Mouse (Mus musculus): ENCODE results near the gene Zmym4. TPM values are rescaled to one million over a fixed set of nuclear protein-coding genes. Genes with fewer than 3 reads are reported as not detected.
A peak's percentile ranks its signal among the peaks of the same experiment; 100 is the strongest.
"Not testable (repeated sequence)": the region's sequence is repeated elsewhere in the genome, so short reads cannot be mapped to it uniquely, and the experiment has no call there.

Zmym4 gene
- polyA plus RNA-seq, 1 experiment from 2014 or later, result 29.0 TPM

- H3K4me1 ChIP-seq; DNase-seq (ENCODE audit: low spot score); H3K9me3 ChIP-seq; H3K4me3 ChIP-seq; H3K27me3 ChIP-seq (replicated peaks; ENCODE audit: low read depth, poor library complexity, severe bottlenecking); H3K36me3 ChIP-seq (replicated peaks); H3K27ac ChIP-seq (replicated peaks): not testable (repeated sequence)
- 83% methylated on average over 13 of the region's 13 CpGs for WGBS
Measured at GRCm38 (mm10) chr4:126983736-126984525, 16.0 kb upstream of the Zmym4 start.

DNA sequence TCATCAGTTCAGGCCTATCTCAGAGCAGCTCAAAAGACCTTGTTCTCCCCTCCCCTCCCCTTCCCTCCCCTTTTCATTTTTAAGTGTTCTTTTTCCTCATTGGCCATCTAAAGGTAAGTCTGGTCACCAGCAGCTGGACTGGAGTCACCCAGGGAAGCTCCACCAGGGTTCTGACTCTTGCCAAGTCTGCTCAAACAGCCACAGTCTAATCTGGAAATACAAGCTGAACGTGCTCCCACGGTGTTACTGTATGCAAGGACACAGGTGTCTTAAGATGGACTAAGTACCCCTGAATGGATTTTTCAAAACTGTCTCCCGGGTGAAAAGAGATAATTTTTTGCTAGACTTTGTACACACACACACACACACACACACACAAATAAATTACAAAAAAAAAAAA, 15.4 kb upstream of the Zmym4 start:
- Histone ChIP-seq H3K4me3 (no peak overlapping the region), H3K4me1 (no peaks in the 10 kb centered on the region), H3K27ac (replicated peaks) (no peak overlapping the region), H3K9me3 (no peaks in the 10 kb centered on the region), H3K36me3 (replicated peaks) (no peaks in the 10 kb centered on the region), H3K27me3 (replicated peaks; ENCODE audit: low read depth, poor library complexity, severe bottlenecking) (no peaks in the 10 kb centered on the region)
- 76% methylated on average over 3 of the region's 3 CpGs for WGBS
- DNase-seq (ENCODE audit: low spot score), result no peak

- Histone ChIP-seq H3K36me3 (replicated peaks) (no peaks in the 10 kb centered on the region), H3K4me3 (no peak overlapping the region), H3K9me3 (no peaks in the 10 kb centered on the region), H3K27ac (replicated peaks) (no peak overlapping the region), H3K4me1 (no peaks in the 10 kb centered on the region), H3K27me3 (replicated peaks; ENCODE audit: low read depth, poor library complexity, severe bottlenecking) (no peaks in the 10 kb centered on the region)
- DNase-seq (ENCODE audit: low spot score), result no peak
- WGBS, result 93% methylated on average over 3 of the region's 3 CpGs
Measured at GRCm38 (mm10) chr4:126978706-126979105, 10.8 kb upstream of the Zmym4 start.

GRCm38 (mm10) chr4:126977467-126977866, 9.5 kb upstream of the Zmym4 start:
- no peaks in the 10 kb centered on the region for H3K4me1 ChIP-seq
- no peak overlapping the region for H3K4me3 ChIP-seq
- no peak overlapping the region for H3K27ac ChIP-seq (replicated peaks)
- no peaks in the 10 kb centered on the region for H3K27me3 ChIP-seq (replicated peaks; ENCODE audit: low read depth, poor library complexity, severe bottlenecking)
- H3K9me3 ChIP-seq, result no peaks in the 10 kb centered on the region
- no peaks in the 10 kb centered on the region for H3K36me3 ChIP-seq (replicated peaks)
- DNase-seq (ENCODE audit: low spot score), result no peak

DNA sequence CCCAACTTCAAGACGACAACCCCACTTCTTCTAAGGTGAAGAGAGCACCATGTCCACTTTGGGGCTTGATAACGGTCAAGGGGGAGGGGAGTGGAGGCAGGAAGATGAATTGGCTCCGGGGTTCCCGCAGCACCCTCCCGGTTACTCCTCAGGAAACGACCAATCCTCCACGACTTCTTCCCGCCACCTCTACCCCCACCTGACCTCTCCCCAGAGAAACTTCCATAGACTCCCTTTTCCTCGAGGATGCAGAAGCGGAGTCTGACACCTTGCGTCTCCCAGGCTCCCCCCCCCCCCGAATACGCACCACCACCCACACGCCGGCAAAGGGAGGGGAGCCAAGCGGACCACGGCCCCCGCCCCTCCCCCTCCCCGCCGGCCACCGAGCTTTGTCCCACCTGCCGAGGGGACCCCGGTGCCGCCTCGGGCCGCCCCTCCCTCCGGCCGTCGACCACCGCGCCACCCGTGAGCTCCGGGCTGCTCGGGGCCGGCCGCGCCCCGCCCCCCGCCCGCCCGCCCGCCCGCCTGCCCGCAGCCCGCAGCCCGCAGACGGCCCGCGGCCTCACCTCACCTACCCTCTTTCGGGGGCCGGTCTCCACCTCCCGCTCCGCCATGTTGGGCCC, 583 bp downstream of the Zmym4 start:
- peaks cover 11% of the 10 kb centered on the region for H3K4me1 ChIP-seq
- WGBS, result 2% methylated on average over 38 of the region's 53 CpGs
- peak overlapping the region; percentile 100 for H3K27ac ChIP-seq (replicated peaks)
- no peaks in the 10 kb centered on the region for H3K27me3 ChIP-seq (replicated peaks; ENCODE audit: low read depth, poor library complexity, severe bottlenecking)
- no peaks in the 10 kb centered on the region for H3K9me3 ChIP-seq
- peaks cover 12% of the 10 kb centered on the region for H3K36me3 ChIP-seq (replicated peaks)
- DNase-seq (ENCODE audit: low spot score), result peak; percentile 64
- H3K4me3 ChIP-seq, result peak overlapping the region; percentile 97

DNA sequence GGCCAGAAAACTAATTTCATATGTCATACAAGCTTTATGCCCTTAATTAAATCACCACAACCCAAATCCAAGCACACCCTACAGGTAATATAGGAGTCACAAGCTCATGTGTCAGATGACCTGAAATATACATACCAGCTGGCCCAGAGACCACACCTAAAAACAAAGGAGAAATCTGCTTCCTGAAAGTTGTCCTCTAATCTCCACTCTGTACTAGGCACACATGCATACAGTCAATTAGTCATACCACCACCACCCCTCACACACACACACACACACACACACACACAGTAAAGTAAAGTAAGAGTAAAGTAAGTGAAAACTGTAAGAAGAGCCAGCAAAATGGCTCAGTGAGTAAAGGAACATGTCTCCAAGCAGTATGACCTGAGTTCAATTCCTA, 9.3 kb downstream of the Zmym4 start:
- no peak for DNase-seq (ENCODE audit: low spot score)
- Histone ChIP-seq H3K4me1 (peaks cover 10% of the 10 kb centered on the region), H3K36me3 (replicated peaks) (peaks cover 49% of the 10 kb centered on the region)

DNA sequence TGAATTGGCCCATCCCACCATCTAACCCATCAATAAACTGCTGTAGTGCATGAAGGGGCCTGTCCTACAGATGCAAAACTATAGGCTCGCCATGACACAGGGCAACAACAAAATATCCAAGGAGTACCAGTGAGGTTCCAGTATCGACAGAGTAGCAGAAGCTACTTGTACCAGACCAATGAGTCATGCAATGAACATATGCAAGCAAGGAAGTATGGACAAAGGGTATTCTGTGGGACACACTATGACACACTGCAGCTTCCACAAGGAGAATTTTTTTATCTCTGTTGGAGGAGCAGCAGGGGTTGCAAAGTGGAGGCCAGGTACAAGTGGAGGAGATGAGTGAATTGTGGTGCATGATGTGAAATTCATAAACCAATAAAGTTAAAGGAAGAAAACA, 9.7 kb downstream of the Zmym4 start:
- Histone ChIP-seq H3K4me3 (no peak overlapping the region), H3K9me3 (no peaks in the 10 kb centered on the region), H3K27ac (replicated peaks) (no peak overlapping the region), H3K27me3 (replicated peaks; ENCODE audit: low read depth, poor library complexity, severe bottlenecking) (no peaks in the 10 kb centered on the region), H3K36me3 (replicated peaks) (peaks cover 45% of the 10 kb centered on the region), H3K4me1 (peaks cover 10% of the 10 kb centered on the region)
- WGBS, result 89% methylated on average over 2 of the region's 2 CpGs
- no peak for DNase-seq (ENCODE audit: low spot score)

More for the DNA sequence above, 9.3 kb downstream of the Zmym4 start:
- Histone ChIP-seq H3K27ac (replicated peaks) (no peak overlapping the region), H3K4me3 (no peak overlapping the region), H3K27me3 (replicated peaks; ENCODE audit: low read depth, poor library complexity, severe bottlenecking) (no peaks in the 10 kb centered on the region), H3K9me3 (no peaks in the 10 kb centered on the region)

DNA sequence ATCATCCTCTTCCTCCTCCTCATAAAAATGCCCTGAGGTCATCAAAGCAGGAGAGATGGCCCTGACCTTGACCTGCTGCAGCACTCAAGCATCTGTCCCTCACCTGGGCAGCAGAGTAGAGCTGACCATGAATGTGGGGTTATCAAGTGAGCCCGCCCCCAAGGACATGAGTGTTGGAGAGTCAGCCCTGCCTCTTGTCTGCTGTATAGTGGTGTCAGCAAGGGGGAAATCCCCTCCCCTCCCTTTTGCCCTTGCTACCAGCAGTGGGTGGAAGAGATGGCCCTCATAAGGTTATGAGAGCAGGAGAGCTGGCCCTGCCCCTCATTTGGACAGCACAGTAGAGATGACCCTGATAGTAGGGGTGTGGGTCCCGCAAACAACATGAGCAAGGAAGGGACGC, 10.5 kb downstream of the Zmym4 start:
- Histone ChIP-seq H3K4me1 (peaks cover 10% of the 10 kb centered on the region), H3K36me3 (replicated peaks) (peaks cover 46% of the 10 kb centered on the region), H3K9me3 (no peaks in the 10 kb centered on the region), H3K27ac (replicated peaks) (no peak overlapping the region), H3K27me3 (replicated peaks; ENCODE audit: low read depth, poor library complexity, severe bottlenecking) (no peaks in the 10 kb centered on the region), H3K4me3 (no peak overlapping the region)
- 84% methylated on average over 3 of the region's 3 CpGs for WGBS
- no peak for DNase-seq (ENCODE audit: low spot score)

GRCm38 (mm10) chr4:126950801-126951200, 17.1 kb downstream of the Zmym4 start:
- not testable (repeated sequence) for H3K9me3 ChIP-seq; DNase-seq (ENCODE audit: low spot score); H3K4me3 ChIP-seq; H3K27me3 ChIP-seq (replicated peaks; ENCODE audit: low read depth, poor library complexity, severe bottlenecking); H3K27ac ChIP-seq (replicated peaks); H3K4me1 ChIP-seq
- WGBS, result 88% methylated on average over 4 of the region's 4 CpGs
- H3K36me3 ChIP-seq (replicated peaks), result peaks cover 39% of the 10 kb centered on the region

- H3K27me3 ChIP-seq (replicated peaks; ENCODE audit: low read depth, poor library complexity, severe bottlenecking), result no peaks in the 10 kb centered on the region
- no peak overlapping the region for H3K4me3 ChIP-seq
- H3K36me3 ChIP-seq (replicated peaks), result peaks cover 80% of the 10 kb centered on the region
- no peaks in the 10 kb centered on the region for H3K9me3 ChIP-seq
- DNase-seq (ENCODE audit: low spot score), result no peak
- 94% methylated on average over 3 of the region's 3 CpGs for WGBS
- H3K27ac ChIP-seq (replicated peaks), result no peak overlapping the region
- no peaks in the 10 kb centered on the region for H3K4me1 ChIP-seq
Measured at GRCm38 (mm10) chr4:126943421-126943820, 24.5 kb downstream of the Zmym4 start.

DNA sequence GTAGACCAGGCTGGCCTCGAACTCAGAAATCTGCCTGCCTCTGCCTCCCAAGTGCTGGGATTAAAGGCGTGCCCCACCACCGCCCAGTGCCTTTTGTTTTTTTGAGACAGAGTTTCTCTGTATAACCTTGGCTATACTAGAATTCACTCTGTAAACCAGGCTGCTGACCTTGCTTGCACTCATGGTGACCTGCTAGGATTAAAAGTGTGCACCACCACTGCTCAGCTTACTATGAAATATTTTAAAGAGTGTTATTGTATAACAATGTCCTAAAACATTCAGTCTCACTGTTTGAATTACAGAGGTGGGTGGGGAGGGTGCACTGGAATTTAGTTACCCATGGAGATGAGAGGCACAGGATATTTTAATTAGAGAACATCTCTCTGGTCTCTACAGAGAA, 25.1 kb downstream of the Zmym4 start:
- Histone ChIP-seq H3K4me3 (no peak overlapping the region), H3K9me3 (no peaks in the 10 kb centered on the region), H3K36me3 (replicated peaks) (peaks cover 86% of the 10 kb centered on the region), H3K27ac (replicated peaks) (no peak overlapping the region), H3K4me1 (no peaks in the 10 kb centered on the region), H3K27me3 (replicated peaks; ENCODE audit: low read depth, poor library complexity, severe bottlenecking) (no peaks in the 10 kb centered on the region)
- 93% methylated on average over 3 of the region's 3 CpGs for WGBS
- DNase-seq (ENCODE audit: low spot score), result no peak

- no peaks in the 10 kb centered on the region for H3K9me3 ChIP-seq
- H3K27ac ChIP-seq (replicated peaks), result no peak overlapping the region
- H3K4me3 ChIP-seq, result no peak overlapping the region
- WGBS, result 96% methylated on average over 1 of the region's 1 CpGs
- DNase-seq (ENCODE audit: low spot score), result no peak
- H3K27me3 ChIP-seq (replicated peaks; ENCODE audit: low read depth, poor library complexity, severe bottlenecking), result no peaks in the 10 kb centered on the region
- H3K4me1 ChIP-seq, result no peaks in the 10 kb centered on the region
- H3K36me3 ChIP-seq (replicated peaks), result peaks cover 43% of the 10 kb centered on the region
Measured at GRCm38 (mm10) chr4:126927701-126928100, 40.2 kb downstream of the Zmym4 start.

DNA sequence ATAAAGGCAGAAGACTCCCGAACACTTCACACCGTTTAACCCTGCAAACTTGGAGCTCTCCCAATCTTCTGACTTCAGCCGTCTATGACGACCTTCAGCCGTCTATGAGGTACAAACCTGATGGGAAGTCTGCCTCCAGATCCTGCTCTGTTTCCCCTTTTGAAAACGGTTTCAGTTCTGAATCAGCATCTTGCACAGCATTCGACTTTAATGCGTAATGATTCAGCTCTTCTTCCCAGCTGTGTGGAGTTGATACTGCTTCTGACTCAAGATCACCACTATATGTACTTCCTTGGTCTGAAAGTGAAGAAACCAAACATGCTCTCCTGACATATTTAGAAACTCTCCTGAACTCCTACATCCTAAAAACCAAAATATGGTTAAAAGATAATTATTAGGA, 78.1 kb downstream of the Zmym4 start:
- no peaks in the 10 kb centered on the region for H3K27me3 ChIP-seq (replicated peaks; ENCODE audit: low read depth, poor library complexity, severe bottlenecking)
- no peak for DNase-seq (ENCODE audit: low spot score)
- 93% methylated on average over 8 of the region's 8 CpGs for WGBS
- no peaks in the 10 kb centered on the region for H3K9me3 ChIP-seq
- H3K36me3 ChIP-seq (replicated peaks), result peaks cover 92% of the 10 kb centered on the region
- no peak overlapping the region for H3K4me3 ChIP-seq
- no peaks in the 10 kb centered on the region for H3K4me1 ChIP-seq
- H3K27ac ChIP-seq (replicated peaks), result no peak overlapping the region

Data from embryonic facial prominence, embryonic 10.5 days (tissue).